Mouse (Mus musculus): ENCODE data around the gene Rab35.

The Rab35 gene

GRCm38 (mm10) chr5:115631505-115632357 is at the start of gene Rab35:
Rab35 (plus strand) TSS chr5:115631908.
- peak; percentile 85 for DNase-seq (ENCODE audit: low read depth, low spot score)

- DNase-seq (ENCODE audit: low read depth, low spot score), result no peak
These were observed 46.1 kb upstream of the Rab35 start for GRCm38 (mm10) chr5:115585616-115586015.

- no peak for DNase-seq (ENCODE audit: low read depth, low spot score)
These were observed 45.5 kb upstream of the Rab35 start for GRCm38 (mm10) chr5:115586166-115586565.

GRCm38 (mm10) chr5:115586780-115587179 is 44.9 kb upstream of the Rab35 start:
- DNase-seq (ENCODE audit: low read depth, low spot score), result no peak

- DNase-seq (ENCODE audit: low read depth, low spot score), result no peak
These were observed 40.7 kb upstream of the Rab35 start for GRCm38 (mm10) chr5:115591028-115591427.

GRCm38 (mm10) chr5:115591506-115591905 is 40.2 kb upstream of the Rab35 start:
- no peak for DNase-seq (ENCODE audit: low read depth, low spot score)

GRCm38 (mm10) chr5:115603561-115603960 is 28.1 kb upstream of the Rab35 start:
- no peak for DNase-seq (ENCODE audit: low read depth, low spot score)

- DNase-seq (ENCODE audit: low read depth, low spot score), result no peak
These were observed 20.1 kb upstream of the Rab35 start for GRCm38 (mm10) chr5:115611566-115611965.

GRCm38 (mm10) chr5:115613332-115613731 is 18.4 kb upstream of the Rab35 start:
- DNase-seq (ENCODE audit: low read depth, low spot score), result no peak

- DNase-seq (ENCODE audit: low read depth, low spot score), result peak; percentile 12
These were observed 16.8 kb upstream of the Rab35 start for GRCm38 (mm10) chr5:115614948-115615347.

- DNase-seq (ENCODE audit: low read depth, low spot score), result no peak
These were observed 12.0 kb upstream of the Rab35 start for GRCm38 (mm10) chr5:115619690-115620089.

GRCm38 (mm10) chr5:115622686-115623085 is 9.0 kb upstream of the Rab35 start:
- DNase-seq (ENCODE audit: low read depth, low spot score), result no peak

- no peak for DNase-seq (ENCODE audit: low read depth, low spot score)
These were observed 7.8 kb upstream of the Rab35 start for GRCm38 (mm10) chr5:115623694-115624440.

- no peak for DNase-seq (ENCODE audit: low read depth, low spot score)
These were observed 5.3 kb upstream of the Rab35 start for GRCm38 (mm10) chr5:115626237-115626886.

GRCm38 (mm10) chr5:115628083-115628482 is 3.6 kb upstream of the Rab35 start:
- DNase-seq (ENCODE audit: low read depth, low spot score), result no peak

- DNase-seq (ENCODE audit: low read depth, low spot score), result no peak
These were observed 2.0 kb upstream of the Rab35 start for GRCm38 (mm10) chr5:115629672-115630071.

GRCm38 (mm10) chr5:115630291-115630690 is 1.4 kb upstream of the Rab35 start:
- DNase-seq (ENCODE audit: low read depth, low spot score), result no peak

- peak; percentile 29 for DNase-seq (ENCODE audit: low read depth, low spot score)
These were observed 628 bp downstream of the Rab35 start for GRCm38 (mm10) chr5:115632358-115632714.

- DNase-seq (ENCODE audit: low read depth, low spot score), result no peak
These were observed 1.4 kb downstream of the Rab35 start for GRCm38 (mm10) chr5:115633060-115633459.

GRCm38 (mm10) chr5:115634046-115634445 is 2.3 kb downstream of the Rab35 start:
- no peak for DNase-seq (ENCODE audit: low read depth, low spot score)

- DNase-seq (ENCODE audit: low read depth, low spot score), result no peak
These were observed 3.8 kb downstream of the Rab35 start for GRCm38 (mm10) chr5:115635536-115635935.

- DNase-seq (ENCODE audit: low read depth, low spot score), result no peak
These were observed 12.5 kb downstream of the Rab35 start for GRCm38 (mm10) chr5:115644192-115644591.

Data from forelimb bud, embryonic 11.5 days (tissue).